8 mouse cellular contexts compared by ENCODE assay signal in genomic region chr10:117846796-117847195, GRCm38 (mm10). TPM values are rescaled to one million over a fixed set of nuclear protein-coding genes. Genes with fewer than 3 reads are reported as not detected.
DNase-seq lines count a peak whose midpoint lies in the region; ATAC-seq and TF ChIP-seq lines count a peak whose summit lies in the region.

No protein-coding gene starts in this region.

- WGBS in kidney, embryonic 16.5 days, result 40% methylated on average over 9 of the region's 9 CpGs
- 38% methylated on average over 9 of the region's 9 CpGs for WGBS in forebrain, embryonic 11.5 days
- 76% methylated on average over 9 of the region's 9 CpGs for WGBS in intestine, postnatal 0 days
- WGBS in neural tube, embryonic 11.5 days, result 45% methylated on average over 9 of the region's 9 CpGs
- WGBS in thymus, adult 2 months, result 91% methylated on average over 9 of the region's 9 CpGs

- H3K27ac ChIP-seq in kidney, embryonic 16.5 days (ENCODE audit: low read length), result no peak overlapping the region
- peak overlapping the region; percentile 90 for H3K27ac ChIP-seq in forebrain, embryonic 11.5 days (ENCODE audit: low read depth, low read length)
- no peak overlapping the region for H3K27ac ChIP-seq in intestine, postnatal 0 days (ENCODE audit: low read depth, low read length)
- peak overlapping the region; percentile 98 for H3K27ac ChIP-seq in neural tube, embryonic 11.5 days (ENCODE audit: low read depth, low read length)
- no peak overlapping the region for H3K27ac ChIP-seq in thymus, adult 2 months (ENCODE audit: control insufficient read depth, insufficient read depth, low read length)

- no peaks in the 10 kb centered on the region for H3K36me3 ChIP-seq in kidney, embryonic 16.5 days (ENCODE audit: insufficient read depth, low read length)
- no peaks in the 10 kb centered on the region for H3K36me3 ChIP-seq in forebrain, embryonic 11.5 days (ENCODE audit: control insufficient read depth, insufficient read depth, low read length)
- no peaks in the 10 kb centered on the region for H3K36me3 ChIP-seq in intestine, postnatal 0 days (ENCODE audit: control insufficient read depth, insufficient read depth)
- H3K36me3 ChIP-seq in neural tube, embryonic 11.5 days (ENCODE audit: control insufficient read depth, insufficient read depth, low read length), result no peaks in the 10 kb centered on the region
- H3K36me3 ChIP-seq in thymus, adult 2 months (ENCODE audit: control insufficient read depth, insufficient read depth, low read length), result no peaks in the 10 kb centered on the region

- H3K27me3 ChIP-seq in kidney, embryonic 16.5 days (ENCODE audit: insufficient read depth, low read length), result no peaks in the 10 kb centered on the region
- H3K27me3 ChIP-seq in forebrain, embryonic 11.5 days (ENCODE audit: control insufficient read depth, insufficient read depth, low read length), result no peaks in the 10 kb centered on the region
- H3K27me3 ChIP-seq in intestine, postnatal 0 days (replicated peaks; ENCODE audit: control insufficient read depth, insufficient read depth, low read length), result no peaks in the 10 kb centered on the region
- no peaks in the 10 kb centered on the region for H3K27me3 ChIP-seq in neural tube, embryonic 11.5 days (ENCODE audit: control insufficient read depth, insufficient read depth, low read length)
- no peaks in the 10 kb centered on the region for H3K27me3 ChIP-seq in thymus, adult 2 months (ENCODE audit: control insufficient read depth, insufficient read depth, low read length)

- H3K4me3 ChIP-seq in kidney, embryonic 16.5 days (ENCODE audit: low read length), result peak overlapping the region; percentile 93; the same call in 1 of the 2 replicates
- no peak overlapping the region for H3K4me3 ChIP-seq in forebrain, embryonic 11.5 days (ENCODE audit: low read depth, low read length)
- H3K4me3 ChIP-seq in intestine, postnatal 0 days (ENCODE audit: low read depth, low read length), result peak overlapping the region; percentile 88; the same call in 1 of the 2 replicates
- H3K4me3 ChIP-seq in neural tube, embryonic 11.5 days (ENCODE audit: low read depth, low read length), result no peak overlapping the region
- no peak overlapping the region for H3K4me3 ChIP-seq in thymus, adult 2 months (ENCODE audit: control insufficient read depth, insufficient read depth, low read length)

- no peak for TF ChIP-seq POLR2A in thymus, adult 2 months (IDR thresholded peaks at IDR 0.05; ENCODE audit: control insufficient read depth, extremely low read depth, insufficient read depth, low read length, poor library complexity)

- ATAC-seq in kidney, embryonic 16.5 days (ENCODE audit: low FRiP score, low TSS enrichment), result no peak
- no peak for ATAC-seq in forebrain, embryonic 11.5 days (replicated peaks; ENCODE audit: low FRiP score)
- no peak for ATAC-seq in intestine, postnatal 0 days
- ATAC-seq in neural tube, embryonic 11.5 days (ENCODE audit: insufficient read depth, low FRiP score, low TSS enrichment), result no peak

- no peak for DNase-seq in kidney, postnatal 4 days
- DNase-seq in forebrain, embryonic 11.5 days (ENCODE audit: low spot score), result no peak
- DNase-seq in neural tube, embryonic 11.5 days (ENCODE audit: low spot score), result peak; percentile 21
- no peak for DNase-seq in thymus, adult 2 months
- DNase-seq in B cell, adult 2 months, result no peak
- no peak for DNase-seq in right cerebral cortex, postnatal 36 days (ENCODE audit: low spot score in 2 of 2)

- H3K4me1 ChIP-seq in kidney, embryonic 16.5 days (ENCODE audit: insufficient read depth, low read length), result peaks cover 22% of the 10 kb centered on the region
- H3K4me1 ChIP-seq in forebrain, embryonic 11.5 days (replicated peaks; ENCODE audit: control insufficient read depth, insufficient read depth, low read length), result no peaks in the 10 kb centered on the region; the same call in 1 of the 2 replicates
- H3K4me1 ChIP-seq in intestine, postnatal 0 days (replicated peaks; ENCODE audit: control insufficient read depth, insufficient read depth, low read length), result 0 out of 2 replicates have a peak, but pooled peaks cover 7% of the 10 kb centered on the region
- H3K4me1 ChIP-seq in neural tube, embryonic 11.5 days (ENCODE audit: control insufficient read depth, insufficient read depth, low read length), result peaks cover 7% of the 10 kb centered on the region; the same call in 1 of the 2 replicates
- peaks cover 6% of the 10 kb centered on the region; the same call in 1 of the 2 replicates for H3K4me1 ChIP-seq in thymus, adult 2 months (replicated peaks; ENCODE audit: control insufficient read depth, insufficient read depth, low read length)

- H3K9me3 ChIP-seq in kidney, embryonic 16.5 days (ENCODE audit: low read length), result no peaks in the 10 kb centered on the region
- H3K9me3 ChIP-seq in forebrain, embryonic 11.5 days (ENCODE audit: control insufficient read depth, low read length), result no peaks in the 10 kb centered on the region
- H3K9me3 ChIP-seq in intestine, postnatal 0 days (ENCODE audit: control insufficient read depth), result no peaks in the 10 kb centered on the region
- H3K9me3 ChIP-seq in neural tube, embryonic 11.5 days (ENCODE audit: control insufficient read depth, low read length), result no peaks in the 10 kb centered on the region

- H3K4me2 ChIP-seq in kidney, embryonic 16.5 days (replicated peaks; ENCODE audit: low read depth, low read length), result peak overlapping the region; percentile 76
- peak overlapping the region; percentile 59; the same call in 1 of the 2 replicates for H3K4me2 ChIP-seq in forebrain, embryonic 11.5 days (ENCODE audit: low read depth, low read length, severe bottlenecking)
- peak overlapping the region; percentile 89; the same call in 1 of the 2 replicates for H3K4me2 ChIP-seq in intestine, postnatal 0 days (replicated peaks; ENCODE audit: low read depth)
- H3K4me2 ChIP-seq in neural tube, embryonic 11.5 days (ENCODE audit: low read depth), result peak overlapping the region; percentile 60

- peak overlapping the region; percentile 90 for H3K9ac ChIP-seq in kidney, embryonic 16.5 days (replicated peaks; ENCODE audit: low read length)
- peak overlapping the region; percentile 90; the same call in 1 of the 2 replicates for H3K9ac ChIP-seq in forebrain, embryonic 11.5 days (ENCODE audit: low read length)
- H3K9ac ChIP-seq in intestine, postnatal 0 days (ENCODE audit: low read depth, low read length), result no peak overlapping the region
- peak overlapping the region; percentile 96; the same call in 1 of the 2 replicates for H3K9ac ChIP-seq in neural tube, embryonic 11.5 days (ENCODE audit: low read length)

- TF ChIP-seq CTCF in intestine, postnatal 0 days (IDR thresholded peaks at IDR 0.05; ENCODE audit: low read depth), result no peak
- TF ChIP-seq CTCF in thymus, adult 2 months (IDR thresholded peaks at IDR 0.05; ENCODE audit: borderline replicate concordance, control insufficient read depth, extremely low read depth, insufficient read depth, low read length, poor library complexity), result no peak

RNA-seq across cellular contexts. Expression of gene Rap1b, which starts 1.0 kb away (rescaled TPM):
- polyA plus RNA-seq in kidney, embryonic 16.5 days (2015; fragmentation: Nextera tagmentation; extraction: Ambion mirVana), result 166 and 185 TPM in 2 replicates
- 150 and 156 TPM in 2 replicates for polyA plus RNA-seq in forebrain, embryonic 11.5 days (2014; fragmentation: Nextera tagmentation; extraction: Ambion mirVana)
- polyA plus RNA-seq in intestine, postnatal 0 days (2015; fragmentation: Nextera tagmentation; extraction: Ambion mirVana), result 132 and 134 TPM in 2 replicates
- polyA plus RNA-seq in neural tube, embryonic 11.5 days (2014; fragmentation: Nextera tagmentation; extraction: Ambion mirVana), result 175 and 183 TPM in 2 replicates
- polyA plus RNA-seq in thymus, adult 2 months (2012; rRNA removed), result 59.8 and 60.9 TPM in 2 replicates

RNA-seq across cellular contexts. Expression of gene Nup107, which starts 54.3 kb away (rescaled TPM):
- 64.8 and 69.0 TPM in 2 replicates for polyA plus RNA-seq in kidney, embryonic 16.5 days (2015; fragmentation: Nextera tagmentation; extraction: Ambion mirVana)
- 101 and 104 TPM in 2 replicates for polyA plus RNA-seq in forebrain, embryonic 11.5 days (2014; fragmentation: Nextera tagmentation; extraction: Ambion mirVana)
- polyA plus RNA-seq in intestine, postnatal 0 days (2015; fragmentation: Nextera tagmentation; extraction: Ambion mirVana), result 13.5 and 16.2 TPM in 2 replicates
- 87.6 and 94.9 TPM in 2 replicates for polyA plus RNA-seq in neural tube, embryonic 11.5 days (2014; fragmentation: Nextera tagmentation; extraction: Ambion mirVana)
- polyA plus RNA-seq in thymus, adult 2 months (2012; rRNA removed), result 21.4 and 26.1 TPM in 2 replicates

Comparison
In these comparisons a context has a peak if more than half of its experiments do, and no peak if none do; other contexts are left out.
1. H3K27ac ChIP-seq: peak in forebrain, embryonic 11.5 days (single experiment) and neural tube, embryonic 11.5 days (single experiment); none in kidney, embryonic 16.5 days (single experiment), intestine, postnatal 0 days (single experiment) and thymus, adult 2 months (single experiment).
2. H3K4me3 ChIP-seq: peak in kidney, embryonic 16.5 days (single experiment) and intestine, postnatal 0 days (single experiment); none in forebrain, embryonic 11.5 days (single experiment), neural tube, embryonic 11.5 days (single experiment) and thymus, adult 2 months (single experiment).
3. Peak in every context shown above with its lines, with median percentiles within 50 percentile points of each other: H3K4me2 ChIP-seq.